Mouse (Mus musculus) bone marrow macrophage, adult 2 months (primary cell): Measurements from ENCODE around the gene Scarb1.

Source experiments
- CTCF ChIP-seq: IDR thresholded peaks from 2 replicates; pipeline ENCODE4 v1.5.1; 2012; ENCODE audit warnings: low read depth, mild to moderate bottlenecking, low read length, moderate library complexity
- POLR2A ChIP-seq: IDR thresholded peaks from 2 replicates; pipeline ENCODE4 v1.6.1; 2012; ENCODE audit warnings: mild to moderate bottlenecking, low read depth, low read length, borderline replicate concordance

DNA sequence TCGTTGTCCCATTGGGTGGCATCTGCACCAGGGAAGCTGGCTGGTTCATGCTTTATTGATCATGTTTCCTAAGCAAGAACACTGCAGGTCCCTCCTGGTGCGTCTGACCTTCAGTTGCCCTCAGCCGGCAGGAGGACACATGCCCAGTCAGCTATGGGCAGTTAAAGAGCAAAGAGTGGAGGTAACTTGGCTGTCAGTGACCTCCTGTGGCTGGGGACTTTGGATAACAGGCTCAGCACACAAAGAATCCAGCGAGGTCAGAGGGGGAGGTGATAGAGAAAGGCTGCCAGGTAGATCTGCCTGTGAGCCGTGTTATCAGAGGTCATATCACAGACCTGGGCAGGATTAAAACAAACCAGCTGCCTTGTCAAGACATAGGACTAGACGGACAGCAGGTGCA is 91.7 kb downstream of the Scarb1 start:
- TF ChIP-seq CTCF (no peak), POLR2A (no peak)
